Mouse (Mus musculus): ENCODE results near the gene Myh6. TPM values are rescaled to one million over a fixed set of nuclear protein-coding genes. Genes with fewer than 3 reads are reported as not detected.

Gene Myh6
- total and polyA plus RNA-seq, 3 experiments = 6,249 to 21,149 (median 19,033) TPM

GRCm38 (mm10) chr14:54945975-54946704, 20.6 kb downstream of the Myh6 start:
- intact Hi-C loops (cut with DNase I) = no loop called here
- Histone ChIP-seq H3K79me2 (replicated peaks; ENCODE audit: control insufficient read depth, insufficient read depth, low read length) (no peaks in the 10 kb centered on the region), H3K9ac (ENCODE audit: low read depth, low read length) (no peak overlapping the region), H3K27ac (no peak overlapping the region), H3K4me3 (no peak overlapping the region), H3K27me3 (ENCODE audit: control insufficient read depth, insufficient read depth, low read length) (no peaks in the 10 kb centered on the region), H3K4me1 (ENCODE audit: control insufficient read depth, insufficient read depth, low read length) (no peaks in the 10 kb centered on the region), H3K36me3 (ENCODE audit: control insufficient read depth, insufficient read depth, low read length) (no peaks in the 10 kb centered on the region; the same call in 1 of the 2 replicates)
- peak in 1 of 2 experiments; percentile 38 for DNase-seq
- peak; percentile 77 for TF ChIP-seq POLR2A (IDR thresholded peaks at IDR 0.05; ENCODE audit: insufficient read depth, low read depth, low read length)
- no peak for TF ChIP-seq CTCF (IDR thresholded peaks at IDR 0.05)
- TF ChIP-seq EP300 (IDR thresholded peaks at IDR 0.05; ENCODE audit: insufficient read depth, low read depth, low read length) = peak; percentile 96
- 41% methylated on average over 19 of the region's 19 CpGs for WGBS

GRCm38 (mm10) chr14:54944939-54945338, 21.8 kb downstream of the Myh6 start:
- intact Hi-C loops (cut with DNase I) = no loop called here
- DNase-seq = no peak
- Histone ChIP-seq H3K36me3 (ENCODE audit: control insufficient read depth, insufficient read depth, low read length) (no peaks in the 10 kb centered on the region), H3K27ac (no peak overlapping the region), H3K79me2 (replicated peaks; ENCODE audit: control insufficient read depth, insufficient read depth, low read length) (no peaks in the 10 kb centered on the region), H3K4me1 (ENCODE audit: control insufficient read depth, insufficient read depth, low read length) (no peaks in the 10 kb centered on the region), H3K9ac (ENCODE audit: low read depth, low read length) (no peak overlapping the region), H3K27me3 (ENCODE audit: control insufficient read depth, insufficient read depth, low read length) (no peaks in the 10 kb centered on the region), H3K4me3 (no peak overlapping the region)
- TF ChIP-seq EP300 (IDR thresholded peaks at IDR 0.05; ENCODE audit: insufficient read depth, low read depth, low read length) (peak; percentile 98; the same call in 1 of the 2 replicates), CTCF (IDR thresholded peaks at IDR 0.05) (no peak)
- 22% methylated on average over 2 of the region's 2 CpGs for WGBS

- H3K9ac ChIP-seq (ENCODE audit: low read depth, low read length) = 0 out of 2 replicates have a peak overlapping the region, but pooled peaks have one; percentile 14
- intact Hi-C loops (cut with DNase I) = no loop called here
- no peak overlapping the region; the same call in 1 of the 2 replicates for H3K27ac ChIP-seq
- no peaks in the 10 kb centered on the region for H3K79me2 ChIP-seq (replicated peaks; ENCODE audit: control insufficient read depth, insufficient read depth, low read length)
- no peaks in the 10 kb centered on the region for H3K27me3 ChIP-seq (ENCODE audit: control insufficient read depth, insufficient read depth, low read length)
- no peak for DNase-seq
- 82% methylated on average over 7 of the region's 7 CpGs for WGBS
- no peaks in the 10 kb centered on the region for H3K36me3 ChIP-seq (ENCODE audit: control insufficient read depth, insufficient read depth, low read length)
- H3K4me1 ChIP-seq (ENCODE audit: control insufficient read depth, insufficient read depth, low read length) = no peaks in the 10 kb centered on the region
- H3K4me3 ChIP-seq = no peak overlapping the region
- TF ChIP-seq EP300 (IDR thresholded peaks at IDR 0.05; ENCODE audit: insufficient read depth, low read depth, low read length) (peak; percentile 62), CTCF (IDR thresholded peaks at IDR 0.05) (no peak), POLR2A (IDR thresholded peaks at IDR 0.05; ENCODE audit: insufficient read depth, low read depth, low read length) (peak; percentile 60)
These were observed 22.8 kb downstream of the Myh6 start for GRCm38 (mm10) chr14:54943971-54944370.

- Histone ChIP-seq H3K36me3 (ENCODE audit: control insufficient read depth, insufficient read depth, low read length) (no peaks in the 10 kb centered on the region), H3K27ac (no peak overlapping the region), H3K79me2 (replicated peaks; ENCODE audit: control insufficient read depth, insufficient read depth, low read length) (no peaks in the 10 kb centered on the region), H3K27me3 (ENCODE audit: control insufficient read depth, insufficient read depth, low read length) (no peaks in the 10 kb centered on the region), H3K4me3 (no peak overlapping the region), H3K4me1 (ENCODE audit: control insufficient read depth, insufficient read depth, low read length) (no peaks in the 10 kb centered on the region), H3K9ac (ENCODE audit: low read depth, low read length) (no peak overlapping the region)
- 68% methylated on average over 8 of the region's 8 CpGs for WGBS
- intact Hi-C loops (cut with DNase I) = no loop called here
- TF ChIP-seq POLR2A (IDR thresholded peaks at IDR 0.05; ENCODE audit: insufficient read depth, low read depth, low read length) (peak; percentile 74), EP300 (IDR thresholded peaks at IDR 0.05; ENCODE audit: insufficient read depth, low read depth, low read length) (peak; percentile 96), CTCF (IDR thresholded peaks at IDR 0.05) (no peak)
- no peak for DNase-seq
These were observed 24.2 kb downstream of the Myh6 start for GRCm38 (mm10) chr14:54942479-54942878.

GRCm38 (mm10) chr14:54941024-54941978, 25.4 kb downstream of the Myh6 start:
- intact Hi-C loops (cut with DNase I) = no loop called here
- no peak for DNase-seq
- H3K4me3 ChIP-seq = no peak overlapping the region
- no peaks in the 10 kb centered on the region for H3K36me3 ChIP-seq (ENCODE audit: control insufficient read depth, insufficient read depth, low read length)
- TF ChIP-seq POLR2A (IDR thresholded peaks at IDR 0.05; ENCODE audit: insufficient read depth, low read depth, low read length) = peak; percentile 86
- TF ChIP-seq EP300 (IDR thresholded peaks at IDR 0.05; ENCODE audit: insufficient read depth, low read depth, low read length) = peak; percentile 97
- no peak for TF ChIP-seq CTCF (IDR thresholded peaks at IDR 0.05)
- H3K27ac ChIP-seq = no peak overlapping the region
- H3K4me1 ChIP-seq (ENCODE audit: control insufficient read depth, insufficient read depth, low read length) = no peaks in the 10 kb centered on the region
- 41% methylated on average over 13 of the region's 13 CpGs for WGBS
- no peak overlapping the region for H3K9ac ChIP-seq (ENCODE audit: low read depth, low read length)
- no peaks in the 10 kb centered on the region for H3K27me3 ChIP-seq (ENCODE audit: control insufficient read depth, insufficient read depth, low read length)
- H3K79me2 ChIP-seq (replicated peaks; ENCODE audit: control insufficient read depth, insufficient read depth, low read length) = no peaks in the 10 kb centered on the region
